Mouse (Mus musculus): Measurements from ENCODE around the gene Skint2. TPM values are rescaled to one million over a fixed set of nuclear protein-coding genes. Genes with fewer than 3 reads are reported as not detected.

Gene Skint2
- not detected in 2 replicates for polyA plus RNA-seq (2015; fragmentation: Nextera tagmentation; extraction: Ambion mirVana)

GRCm38 (mm10) chr4:112556894-112557293 lies at the start of gene Skint2:
Gene Skint2 (plus strand): TSS chr4:112557194.

Other genes with a start within 250 kb of the Skint2 start
- gene Skint9, start 123.2 kb upstream of the Skint2 start, polyA plus RNA-seq (2015; fragmentation: Nextera tagmentation; extraction: Ambion mirVana): not detected in 2 replicates
- not detected in 2 replicates for gene Skint10, start 217.7 kb downstream of the Skint2 start, polyA plus RNA-seq (2015; fragmentation: Nextera tagmentation; extraction: Ambion mirVana)